In genomic region chr2:161185122-161185521, GRCm38 (mm10) we compare ENCODE assay signal across 13 mouse cellular contexts.
DNase-seq lines count a peak whose midpoint lies in the region; ATAC-seq and TF ChIP-seq lines count a peak whose summit lies in the region.
"Had no signal": no experiment of that assay in that cellular context is flagged by ENCODE, and none has a peak within 500 bp of the region (broad histone marks: within the 10 kb centered on the region; RNA-seq: fewer than 3 reads in every experiment).

No protein-coding gene starts in this region.

- peak; percentile 46; the same call in 1 of the 2 replicates for ATAC-seq in G1E (ENCODE audit: extremely low read depth, insufficient number of reproducible peaks, low FRiP score, poor library complexity, severe bottlenecking)
- ATAC-seq: intestine, embryonic 16.5 days had no signal

- TF ChIP-seq POLR2A in embryonic fibroblast, embryonic 13.5 days (IDR thresholded peaks at IDR 0.05; ENCODE audit: low read depth, low read length) = no peak

- H3K4me1 ChIP-seq in G1E (ENCODE audit: insufficient read depth, low read depth, low read length) = no peaks in the 10 kb centered on the region
- no peaks in the 10 kb centered on the region for H3K4me1 ChIP-seq in embryonic fibroblast, embryonic 13.5 days (ENCODE audit: control insufficient read depth, insufficient read depth, low read length)
- H3K4me1 ChIP-seq: embryonic facial prominence, embryonic 12.5 days; neural tube, embryonic 13.5 days had no signal

- H3K36me3 ChIP-seq in G1E (replicated peaks) = no peaks in the 10 kb centered on the region
- H3K36me3 ChIP-seq: embryonic facial prominence, embryonic 12.5 days; neural tube, embryonic 13.5 days had no signal

- H3K27ac ChIP-seq in embryonic fibroblast, embryonic 13.5 days (ENCODE audit: insufficient read depth, low read length) = no peak overlapping the region
- H3K27ac ChIP-seq: embryonic facial prominence, embryonic 12.5 days; neural tube, embryonic 13.5 days had no signal

- no peak overlapping the region for H3K4me3 ChIP-seq in G1E (ENCODE audit: low read depth, low read length)
- no peak overlapping the region for H3K4me3 ChIP-seq in embryonic fibroblast, embryonic 13.5 days (ENCODE audit: insufficient read depth, low read length)
- H3K4me3 ChIP-seq: embryonic facial prominence, embryonic 12.5 days; neural tube, embryonic 13.5 days had no signal

- peak; percentile 10 for DNase-seq in kidney, adult 9 months
- no peak for DNase-seq in kidney, adult 18-20 months
- DNase-seq in A20 (ENCODE audit: low read depth, low spot score) = peak; percentile 33
- DNase-seq in G1E (ENCODE audit: low spot score) = no peak
- no peak for DNase-seq in heart, adult 9 months (ENCODE audit: low spot score in 2 of 2)
- DNase-seq in MN1 (ENCODE audit: low spot score) = no peak
- no peak for DNase-seq in adrenal gland, postnatal 14 days
- DNase-seq: adrenal gland, adult 2 months; gastrocnemius, postnatal 25 days had no signal

- H3K27me3 ChIP-seq in G1E (ENCODE audit: insufficient read depth, low read length) = no peaks in the 10 kb centered on the region
- H3K27me3 ChIP-seq: embryonic facial prominence, embryonic 12.5 days had no signal

- no peak for TF ChIP-seq CTCF in G1E (IDR thresholded peaks at IDR 0.05; ENCODE audit: low read depth, low read length)
- 0 out of 2 replicates have a peak, but pooled peaks have one; percentile 12 for TF ChIP-seq CTCF in embryonic fibroblast, embryonic 13.5 days (IDR thresholded peaks at IDR 0.05; ENCODE audit: borderline replicate concordance, insufficient read depth, low read length)

- H3K9me3 ChIP-seq in G1E (replicated peaks) = peaks cover 33% of the 10 kb centered on the region
- H3K9me3 ChIP-seq: embryonic facial prominence, embryonic 12.5 days; neural tube, embryonic 13.5 days had no signal

Comparison
In these comparisons a context has a peak if more than half of its experiments do, and no peak if none do; other contexts are left out.
1. DNase-seq: peak in kidney, adult 9 months (single experiment) and A20 (single experiment); none in kidney, adult 18-20 months (single experiment), G1E (single experiment), heart, adult 9 months (0 of 2), MN1 (single experiment) and adrenal gland, postnatal 14 days (single experiment).